Mouse (Mus musculus): ENCODE measurements around the gene Fam185a. TPM values are rescaled to one million over a fixed set of nuclear protein-coding genes. Genes with fewer than 3 reads are reported as not detected.

The Fam185a gene
- total RNA-seq, 2 experiments from 2014 or later, result 12.8 to 13.2 TPM

GRCm38 (mm10) chr5:21487306-21487705 lies 62.5 kb downstream of the Fam185a start:
- intact Hi-C loops (cut with DNase I), result no loop called here

GRCm38 (mm10) chr5:21487716-21488115 lies 63.0 kb downstream of the Fam185a start:
- intact Hi-C loops (cut with DNase I), result no loop called here
- no peak for DNase-seq (ENCODE audit: low spot score in 2 of 2)

More at GRCm38 (mm10) chr5:21487306-21487705, 62.5 kb downstream of the Fam185a start:
- DNase-seq (ENCODE audit: low spot score in 2 of 2), result no peak

- intact Hi-C loops (cut with DNase I), result no loop called here
- DNase-seq (ENCODE audit: low spot score in 2 of 2), result peak in 1 of 2 experiments; percentile 27
Measured at GRCm38 (mm10) chr5:21488506-21488905, 63.7 kb downstream of the Fam185a start.

- no peak for DNase-seq (ENCODE audit: low spot score in 2 of 2)
- intact Hi-C loops (cut with DNase I), result no loop called here
Measured at GRCm38 (mm10) chr5:21489135-21489534, 64.4 kb downstream of the Fam185a start.

GRCm38 (mm10) chr5:21491469-21491868 lies 66.7 kb downstream of the Fam185a start:
- intact Hi-C loops (cut with DNase I), result no loop called here

GRCm38 (mm10) chr5:21492213-21492612 lies 67.5 kb downstream of the Fam185a start:
- DNase-seq (ENCODE audit: low spot score in 2 of 2), result no peak
- intact Hi-C loops (cut with DNase I), result no loop called here

More at GRCm38 (mm10) chr5:21491469-21491868, 66.7 kb downstream of the Fam185a start:
- no peak for DNase-seq (ENCODE audit: low spot score in 2 of 2)

GRCm38 (mm10) chr5:21493294-21493999 lies 68.7 kb downstream of the Fam185a start:
- intact Hi-C loops (cut with DNase I), result no loop called here
- no peak for DNase-seq (ENCODE audit: low spot score in 2 of 2)

- intact Hi-C loops (cut with DNase I), result no loop called here
- no peak for DNase-seq (ENCODE audit: low spot score in 2 of 2)
Measured at GRCm38 (mm10) chr5:21494781-21495180, 70.0 kb downstream of the Fam185a start.

GRCm38 (mm10) chr5:21496321-21496720 lies 71.6 kb downstream of the Fam185a start:
- DNase-seq (ENCODE audit: low spot score in 2 of 2), result peak in 1 of 2 experiments; percentile 17
- intact Hi-C loops (cut with DNase I), result no loop called here

GRCm38 (mm10) chr5:21496881-21497280 lies 72.1 kb downstream of the Fam185a start:
- DNase-seq (ENCODE audit: low spot score in 2 of 2), result no peak
- intact Hi-C loops (cut with DNase I), result no loop called here

- intact Hi-C loops (cut with DNase I), result no loop called here
- DNase-seq (ENCODE audit: low spot score in 2 of 2), result no peak
Measured at GRCm38 (mm10) chr5:21498490-21498889, 73.7 kb downstream of the Fam185a start.

- intact Hi-C loops (cut with DNase I), result no loop called here
- DNase-seq (ENCODE audit: low spot score in 2 of 2), result no peak
Measured at GRCm38 (mm10) chr5:21498925-21499324, 74.2 kb downstream of the Fam185a start.

- DNase-seq (ENCODE audit: low spot score in 2 of 2), result no peak
- intact Hi-C loops (cut with DNase I), result no loop called here
Measured at GRCm38 (mm10) chr5:21500133-21500532, 75.4 kb downstream of the Fam185a start.

- DNase-seq (ENCODE audit: low spot score in 2 of 2), result no peak
- intact Hi-C loops (cut with DNase I), result no loop called here
Measured at GRCm38 (mm10) chr5:21500941-21501340, 76.2 kb downstream of the Fam185a start.

GRCm38 (mm10) chr5:21502936-21503610 lies 78.3 kb downstream of the Fam185a start:
- intact Hi-C loops (cut with DNase I), result no loop called here
- DNase-seq (ENCODE audit: low spot score in 2 of 2), result peak; percentile 23 to 54

GRCm38 (mm10) chr5:21505159-21505558 lies 80.4 kb downstream of the Fam185a start:
- intact Hi-C loops (cut with DNase I), result no loop called here

GRCm38 (mm10) chr5:21506887-21507286 lies 82.1 kb downstream of the Fam185a start:
- intact Hi-C loops (cut with DNase I), result no loop called here
- no peak for DNase-seq (ENCODE audit: low spot score in 2 of 2)

More at GRCm38 (mm10) chr5:21505159-21505558, 80.4 kb downstream of the Fam185a start:
- DNase-seq (ENCODE audit: low spot score in 2 of 2), result no peak

GRCm38 (mm10) chr5:21509801-21510200 lies 85.0 kb downstream of the Fam185a start:
- intact Hi-C loops (cut with DNase I), result no loop called here
- no peak for DNase-seq (ENCODE audit: low spot score in 2 of 2)

GRCm38 (mm10) chr5:21513363-21513762 lies 88.6 kb downstream of the Fam185a start:
- no peak for DNase-seq (ENCODE audit: low spot score in 2 of 2)
- intact Hi-C loops (cut with DNase I), result no loop called here

- DNase-seq (ENCODE audit: low spot score in 2 of 2), result no peak
- intact Hi-C loops (cut with DNase I), result no loop called here
Measured at GRCm38 (mm10) chr5:21517562-21517961, 92.8 kb downstream of the Fam185a start.

- intact Hi-C loops (cut with DNase I), result no loop called here
- DNase-seq (ENCODE audit: low spot score in 2 of 2), result no peak
Measured at GRCm38 (mm10) chr5:21518207-21518606, 93.4 kb downstream of the Fam185a start.

Data from left cerebral cortex, postnatal 14 days (tissue).